Comparison of ENCODE assay signal across 9 mouse cellular contexts in genomic region chr11:120219916-120220522, GRCm38 (mm10). TPM values are rescaled to one million over a fixed set of nuclear protein-coding genes. Genes with fewer than 3 reads are reported as not detected.
DNase-seq lines count a peak whose midpoint lies in the region; ATAC-seq lines count a peak whose summit lies in the region.
"Had no signal": no experiment of that assay in that cellular context is flagged by ENCODE, and none has a peak within 500 bp of the region (broad histone marks: within the 10 kb centered on the region; RNA-seq: fewer than 3 reads in every experiment).

No protein-coding gene starts in this region.

- no peaks in the 10 kb centered on the region for H3K36me3 ChIP-seq in embryonic facial prominence, embryonic 11.5 days (replicated peaks; ENCODE audit: control insufficient read depth, insufficient read depth, low read depth, low read length)

- 47% methylated on average over 9 of the region's 9 CpGs for WGBS in embryonic facial prominence, embryonic 11.5 days

- H3K27ac ChIP-seq in embryonic facial prominence, embryonic 11.5 days (replicated peaks; ENCODE audit: low read depth, low read length) = 0 out of 2 replicates have a peak overlapping the region, but pooled peaks have one; percentile 38
- H3K27ac ChIP-seq: liver, embryonic 14.5 days had no signal

- intact Hi-C loops in left cerebral cortex, postnatal 36 days (cut with DNase I) = no loop called here

- H3K4me1 ChIP-seq in embryonic facial prominence, embryonic 11.5 days (ENCODE audit: control insufficient read depth, insufficient read depth, low read length) = peaks cover 29% of the 10 kb centered on the region

- H3K4me3 ChIP-seq in embryonic facial prominence, embryonic 11.5 days (ENCODE audit: low read depth, low read length) = no peak overlapping the region

- peak; percentile 42 for DNase-seq in embryo, embryonic 10 days (ENCODE audit: low spot score)
- no peak for DNase-seq in embryo, embryonic 11 days
- DNase-seq in 3134 (ENCODE audit: extremely low read depth, insufficient read length, low spot score) = peak; percentile 57
- peak; percentile 60 for DNase-seq in embryonic facial prominence, embryonic 11.5 days (ENCODE audit: low spot score)
- DNase-seq in kidney, adult 11 months = peak; percentile 55
- DNase-seq in lung, postnatal 36 days = peak; percentile 52
- no peak for DNase-seq in frontal cortex, postnatal 25 days (ENCODE audit: low spot score in 2 of 2)
- no peak for DNase-seq in left cerebral cortex, postnatal 36 days (ENCODE audit: low spot score in 2 of 2)

- no peaks in the 10 kb centered on the region for H3K27me3 ChIP-seq in embryonic facial prominence, embryonic 11.5 days (ENCODE audit: control insufficient read depth, insufficient read depth, low read length)

- H3K4me2 ChIP-seq in embryonic facial prominence, embryonic 11.5 days (ENCODE audit: low read depth, low read length) = no peak overlapping the region

- 0 out of 2 replicates have a peak overlapping the region, but pooled peaks have one; percentile 27 for H3K9ac ChIP-seq in embryonic facial prominence, embryonic 11.5 days (replicated peaks; ENCODE audit: low read length)
- H3K9ac ChIP-seq: liver, embryonic 14.5 days had no signal

- no peak for ATAC-seq in embryonic facial prominence, embryonic 11.5 days (replicated peaks; ENCODE audit: insufficient number of reproducible peaks, low FRiP score, low TSS enrichment, low read depth)

- H3K9me3 ChIP-seq in embryonic facial prominence, embryonic 11.5 days (replicated peaks; ENCODE audit: control insufficient read depth, low read length) = no peaks in the 10 kb centered on the region

RNA-seq across cellular contexts. Expression of gene Bahcc1, which starts 12.7 kb away (rescaled TPM):
- polyA plus RNA-seq in embryonic facial prominence, embryonic 11.5 days (2014; fragmentation: Nextera tagmentation; extraction: Ambion mirVana) = 13.5 and 15.2 TPM in 2 replicates
- 10 to 100 TPM; 15.3 to 20.9 TPM for total RNA-seq in left cerebral cortex, postnatal 36 days (2021)

Comparison
In these comparisons a context has a peak if more than half of its experiments do, and no peak if none do; other contexts are left out.
1. DNase-seq: peak in embryo, embryonic 10 days (single experiment), 3134 (single experiment), embryonic facial prominence, embryonic 11.5 days (single experiment), kidney, adult 11 months (single experiment) and lung, postnatal 36 days (single experiment); none in embryo, embryonic 11 days (single experiment), frontal cortex, postnatal 25 days (0 of 2) and left cerebral cortex, postnatal 36 days (0 of 2).